Mouse (Mus musculus): ENCODE measurements around the gene Pdia4. TPM values are rescaled to one million over a fixed set of nuclear protein-coding genes. Genes with fewer than 3 reads are reported as not detected.
A peak's percentile ranks its signal among the peaks of the same experiment; 100 is the strongest.
"Not testable (repeated sequence)": the region's sequence is repeated elsewhere in the genome, so short reads cannot be mapped to it uniquely, and the experiment has no call there.

Gene Pdia4
- polyA plus RNA-seq, 1 experiment from 2014 or later, result 236 TPM

- not testable (repeated sequence) for H3K9ac ChIP-seq; H3K4me3 ChIP-seq; ATAC-seq (ENCODE audit: low FRiP score); H3K36me3 ChIP-seq; H3K4me1 ChIP-seq; H3K27me3 ChIP-seq; H3K9me3 ChIP-seq (replicated peaks); H3K4me2 ChIP-seq (replicated peaks); H3K27ac ChIP-seq
- 79% methylated on average over 4 of the region's 8 CpGs for WGBS
Measured at GRCm38 (mm10) chr6:47747886-47748285, 65.3 kb downstream of the Pdia4 start.

MicroRNAs encoded within 50 kb of the gene (microRNA counts, 519-probe panel; counts per million panel counts)
- microRNA mmu-miR-704, result 470 counts per million, percentile 58 among the panel's probes with 10 or more counts

Small RNA genes within 50 kb of the gene (microRNA-seq; reads per million reads assigned to microRNA genes)
- gene Mir704, result not detected

Other genes with a start within 250 kb of the Pdia4 start
- 154 and 159 TPM in 2 replicates for gene Ezh2, start 218.1 kb downstream of the Pdia4 start, polyA plus RNA-seq (2016; fragmentation: Nextera tagmentation; extraction: Ambion mirVana)
- 12.1 and 12.7 TPM in 2 replicates for gene Zfp786, start 17.4 kb upstream of the Pdia4 start, polyA plus RNA-seq (2016; fragmentation: Nextera tagmentation; extraction: Ambion mirVana)
- 14.0 and 15.1 TPM in 2 replicates for gene Zfp398, start 22.2 kb upstream of the Pdia4 start, polyA plus RNA-seq (2016; fragmentation: Nextera tagmentation; extraction: Ambion mirVana)
- gene Zfp282, start 63.8 kb upstream of the Pdia4 start, polyA plus RNA-seq (2016; fragmentation: Nextera tagmentation; extraction: Ambion mirVana), result 27.0 and 28.3 TPM in 2 replicates
- 19.7 and 20.7 TPM in 2 replicates for gene Zfp212, start 107.0 kb upstream of the Pdia4 start, polyA plus RNA-seq (2016; fragmentation: Nextera tagmentation; extraction: Ambion mirVana)
- 11.6 and 12.6 TPM in 2 replicates for gene Zfp956, start 140.0 kb upstream of the Pdia4 start, polyA plus RNA-seq (2016; fragmentation: Nextera tagmentation; extraction: Ambion mirVana)
- 10.7 and 11.1 TPM in 2 replicates for gene Zfp777, start 235.5 kb upstream of the Pdia4 start, polyA plus RNA-seq (2016; fragmentation: Nextera tagmentation; extraction: Ambion mirVana)